Mouse (Mus musculus) heart, embryonic 15.5 days (tissue): ENCODE measurements around the gene Tbc1d14. TPM values are rescaled to one million over a fixed set of nuclear protein-coding genes. Genes with fewer than 3 reads are reported as not detected.

Source experiments
- ATAC-seq: fragments of 200-750 bp; cut with Nextera tagmentation; replicated peaks from 2 replicates; pipeline ENCODE4 v1.8.0; 2017; ENCODE audit warnings: low read depth, moderate TSS enrichment; ENCODE audit not compliant: insufficient number of reproducible peaks, insufficient read depth, low FRiP score
- H3K27ac ChIP-seq: fragments of 300-500 bp; sonication (generic); 2 replicates; pipeline ENCODE4 v1.5.1; 2015; ENCODE audit warnings: mild to moderate bottlenecking, inconsistent platforms
- H3K27me3 ChIP-seq: fragments of 300-500 bp; sonication (generic); 2 replicates; pipeline ENCODE4 v1.6.1; 2015; ENCODE audit warnings: inconsistent platforms
- H3K36me3 ChIP-seq: fragments of 300-500 bp; sonication (generic); 2 replicates; pipeline ENCODE4 v1.6.1; 2015; ENCODE audit warnings: mild to moderate bottlenecking, inconsistent platforms
- H3K4me1 ChIP-seq: fragments of 300-500 bp; sonication (generic); replicated peaks from 2 replicates; pipeline ENCODE4 v1.6.1; 2015; ENCODE audit warnings: inconsistent platforms
- H3K4me2 ChIP-seq: fragments of 300-500 bp; sonication (generic); 2 replicates; pipeline ENCODE4 v1.6.1; 2015; ENCODE audit warnings: inconsistent platforms, mild to moderate bottlenecking, moderate library complexity
- H3K4me3 ChIP-seq: fragments of 300-500 bp; sonication (generic); 2 replicates; pipeline ENCODE4 v1.5.1; 2015; ENCODE audit warnings: mild to moderate bottlenecking, inconsistent platforms
- H3K9ac ChIP-seq: fragments of 300-500 bp; sonication (generic); 2 replicates; pipeline ENCODE4 v1.6.1; 2015; ENCODE audit warnings: mild to moderate bottlenecking, inconsistent platforms
- H3K9me3 ChIP-seq: fragments of 300-500 bp; sonication (generic); replicated peaks from 2 replicates; pipeline ENCODE4 v1.6.1; 2016; ENCODE audit warnings: inconsistent platforms
- WGBS: fragments of 180-500 bp; shearing (Covaris S2); methylation state at CpG from one replicate; pipeline ENCODE4 v1.1.7; 2015; ENCODE audit warnings: mixed read lengths; 5-methylcytosine and 5-hydroxymethylcytosine counted together
- polyA plus RNA-seq: library from polyadenylated mRNA; unstranded; fragments of >200 nt; fragmentation: Nextera tagmentation; extraction: Ambion mirVana; gene quantifications from 2 replicates; pipeline ENCODE4 v1.2.1, GENCODE M21; 2015

The Tbc1d14 gene
- polyA plus RNA-seq, 1 experiment from 2014 or later = 14.8 TPM

- peaks cover 8% of the 10 kb centered on the region for H3K4me1 ChIP-seq
- H3K27me3 ChIP-seq = peaks cover 24% of the 10 kb centered on the region
- H3K27ac ChIP-seq = no peak overlapping the region
- no peaks in the 10 kb centered on the region for H3K36me3 ChIP-seq
- H3K9ac ChIP-seq = no peak overlapping the region
- no peaks in the 10 kb centered on the region for H3K9me3 ChIP-seq
- H3K4me2 ChIP-seq = no peak overlapping the region
- no peak overlapping the region for H3K4me3 ChIP-seq
- 85% methylated on average over 2 of the region's 2 CpGs for WGBS
- no peak for ATAC-seq
These were observed 132.4 kb downstream of the Tbc1d14 start for GRCm38 (mm10) chr5:36460712-36461111.

DNA sequence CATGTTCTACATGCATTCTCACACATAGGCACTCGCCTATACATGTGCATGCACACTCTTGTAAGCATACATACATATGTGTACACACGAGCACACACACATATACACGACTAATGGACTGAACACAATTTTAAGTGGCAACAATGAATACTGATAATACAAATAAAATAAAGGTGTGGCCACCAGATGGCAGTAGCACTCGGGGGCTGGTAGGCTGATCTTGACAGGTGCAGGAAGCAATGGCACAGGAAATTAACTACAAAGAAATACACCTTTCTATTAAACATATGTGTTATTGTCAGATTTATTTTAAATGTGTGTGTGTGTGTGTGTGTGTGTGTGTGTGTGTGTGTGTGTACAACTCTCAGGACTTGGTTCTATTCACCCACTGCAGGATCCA, 134.2 kb downstream of the Tbc1d14 start:
- no peaks in the 10 kb centered on the region for H3K36me3 ChIP-seq
- H3K9me3 ChIP-seq = no peaks in the 10 kb centered on the region
- H3K27ac ChIP-seq = no peak overlapping the region
- no peak overlapping the region for H3K4me2 ChIP-seq
- H3K9ac ChIP-seq = no peak overlapping the region
- WGBS = 11% methylated on average over 4 of the region's 4 CpGs
- no peak overlapping the region for H3K4me3 ChIP-seq
- H3K4me1 ChIP-seq = peaks cover under 1% of the 10 kb centered on the region; the same call in 1 of the 2 replicates
- peaks cover 27% of the 10 kb centered on the region for H3K27me3 ChIP-seq
- ATAC-seq = no peak

GRCm38 (mm10) chr5:36457706-36458105, 135.4 kb downstream of the Tbc1d14 start:
- Histone ChIP-seq H3K27me3 (peaks cover 31% of the 10 kb centered on the region), H3K4me2 (no peak overlapping the region), H3K27ac (no peak overlapping the region), H3K4me3 (no peak overlapping the region), H3K36me3 (no peaks in the 10 kb centered on the region), H3K9ac (no peak overlapping the region), H3K4me1 (no peaks in the 10 kb centered on the region), H3K9me3 (no peaks in the 10 kb centered on the region)
- WGBS = 75% methylated on average over 4 of the region's 4 CpGs
- ATAC-seq = no peak

GRCm38 (mm10) chr5:36452821-36453220, 140.3 kb downstream of the Tbc1d14 start:
- H3K4me3 ChIP-seq = no peak overlapping the region
- 84% methylated on average over 6 of the region's 6 CpGs for WGBS
- H3K9me3 ChIP-seq = no peaks in the 10 kb centered on the region
- no peaks in the 10 kb centered on the region for H3K36me3 ChIP-seq
- H3K4me2 ChIP-seq = no peak overlapping the region
- H3K27ac ChIP-seq = no peak overlapping the region
- H3K9ac ChIP-seq = no peak overlapping the region
- peaks cover 25% of the 10 kb centered on the region for H3K4me1 ChIP-seq
- H3K27me3 ChIP-seq = peaks cover 31% of the 10 kb centered on the region
- ATAC-seq = no peak

- H3K9me3 ChIP-seq = no peaks in the 10 kb centered on the region
- ATAC-seq = no peak
These were observed 141.1 kb downstream of the Tbc1d14 start for GRCm38 (mm10) chr5:36451872-36452389.

DNA sequence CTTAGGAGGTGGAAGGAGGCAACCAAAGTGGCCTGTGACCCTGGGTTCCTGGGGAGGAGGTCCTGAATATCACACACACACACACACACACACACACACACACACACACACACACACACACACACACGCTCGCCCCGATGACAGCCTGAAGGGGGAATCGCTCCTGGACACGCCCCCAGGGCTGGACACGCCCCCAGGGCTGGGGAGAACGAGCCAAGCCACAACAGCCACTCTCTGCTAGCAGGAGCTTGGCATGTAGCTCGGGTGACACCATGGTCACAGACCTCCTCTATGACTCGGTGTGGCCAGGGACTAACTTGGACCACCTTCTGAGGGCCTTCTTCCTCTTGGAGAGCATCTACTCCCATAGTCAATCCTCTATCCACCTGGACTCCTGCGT, 142.0 kb downstream of the Tbc1d14 start:
- H3K9me3 ChIP-seq = no peaks in the 10 kb centered on the region
- no peak overlapping the region for H3K4me2 ChIP-seq
- H3K4me3 ChIP-seq = no peak overlapping the region
- peaks cover 32% of the 10 kb centered on the region for H3K27me3 ChIP-seq
- no peak overlapping the region for H3K27ac ChIP-seq
- peaks cover 25% of the 10 kb centered on the region for H3K4me1 ChIP-seq
- no peak for ATAC-seq
- 22% methylated on average over 10 of the region's 10 CpGs for WGBS
- H3K9ac ChIP-seq = no peak overlapping the region
- no peaks in the 10 kb centered on the region for H3K36me3 ChIP-seq

More at GRCm38 (mm10) chr5:36451872-36452389, 141.1 kb downstream of the Tbc1d14 start:
- Histone ChIP-seq H3K4me2 (no peak overlapping the region), H3K4me3 (no peak overlapping the region), H3K4me1 (peaks cover 25% of the 10 kb centered on the region), H3K9ac (no peak overlapping the region), H3K27ac (no peak overlapping the region), H3K27me3 (peaks cover 32% of the 10 kb centered on the region), H3K36me3 (no peaks in the 10 kb centered on the region)
- 71% methylated on average over 10 of the region's 10 CpGs for WGBS

GRCm38 (mm10) chr5:36449710-36450358, 143.2 kb downstream of the Tbc1d14 start:
- no peak overlapping the region for H3K9ac ChIP-seq
- H3K27ac ChIP-seq = peak overlapping the region; percentile 84
- WGBS = 34% methylated on average over 6 of the region's 6 CpGs
- H3K27me3 ChIP-seq = peaks cover 43% of the 10 kb centered on the region
- H3K36me3 ChIP-seq = no peaks in the 10 kb centered on the region
- H3K4me1 ChIP-seq = peaks cover 28% of the 10 kb centered on the region
- H3K4me3 ChIP-seq = 0 out of 2 replicates have a peak overlapping the region, but pooled peaks have one; percentile 13
- H3K4me2 ChIP-seq = peak overlapping the region; percentile 50
- H3K9me3 ChIP-seq = no peaks in the 10 kb centered on the region
- peak; percentile 80 for ATAC-seq

DNA sequence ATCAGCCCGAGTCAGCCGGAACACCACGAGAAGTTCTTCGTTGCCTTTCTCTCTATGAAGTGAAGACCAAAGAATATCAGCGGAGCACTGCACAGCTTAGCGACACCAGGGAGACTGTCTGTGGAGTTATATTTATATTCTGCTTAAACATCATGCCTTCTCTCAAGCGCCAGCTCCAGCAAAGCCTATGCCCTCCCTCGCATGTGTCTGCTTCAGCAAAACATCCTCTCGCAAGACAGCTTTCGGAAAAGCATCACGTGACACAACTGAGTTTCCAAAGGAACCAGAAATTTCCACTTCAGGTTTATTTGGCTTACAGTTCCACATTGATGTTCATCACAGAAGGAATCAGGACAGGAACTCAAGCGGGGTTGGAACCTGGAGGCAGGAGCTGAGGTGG, 145.2 kb downstream of the Tbc1d14 start:
- H3K4me2 ChIP-seq = no peak overlapping the region
- peaks cover 54% of the 10 kb centered on the region for H3K27me3 ChIP-seq
- H3K9ac ChIP-seq = no peak overlapping the region
- no peak for ATAC-seq
- H3K27ac ChIP-seq = no peak overlapping the region
- WGBS = 87% methylated on average over 12 of the region's 12 CpGs
- H3K4me1 ChIP-seq = peaks cover 28% of the 10 kb centered on the region
- H3K4me3 ChIP-seq = no peak overlapping the region
- H3K36me3 ChIP-seq = no peaks in the 10 kb centered on the region
- H3K9me3 ChIP-seq = no peaks in the 10 kb centered on the region

DNA sequence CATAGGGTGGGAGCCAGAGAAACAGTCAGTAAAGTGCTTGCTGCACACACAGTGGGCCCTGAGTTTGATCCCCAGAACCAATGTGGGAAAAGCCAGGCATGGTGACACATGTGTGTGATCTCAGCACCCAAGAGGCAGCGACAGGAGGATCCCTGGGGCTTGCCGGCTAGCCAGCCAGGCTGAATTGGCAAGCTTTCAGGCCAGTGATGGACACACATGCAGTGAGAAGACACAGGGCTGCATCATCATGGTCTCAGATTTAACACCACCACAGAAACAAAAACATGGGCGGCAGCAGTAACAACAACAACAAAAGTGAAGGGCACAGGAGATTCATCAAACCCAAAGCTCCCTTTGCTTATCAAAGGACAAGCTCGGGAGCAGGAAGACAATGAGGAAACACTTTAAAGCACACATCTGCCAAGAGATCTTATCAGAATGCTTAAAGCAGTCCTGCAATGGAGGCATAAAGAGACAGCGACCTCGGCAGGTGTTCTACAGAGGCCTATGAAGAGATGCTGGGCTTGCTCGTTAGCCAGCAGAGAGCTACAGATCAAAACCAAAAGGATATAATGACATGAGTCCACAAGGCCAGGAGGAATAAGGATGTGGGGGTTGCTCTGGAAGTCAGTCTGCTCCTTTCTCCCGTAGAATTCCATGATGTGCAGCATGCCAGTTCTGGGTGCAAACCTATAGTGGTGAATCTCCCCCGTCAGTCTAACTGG, 146.7 kb downstream of the Tbc1d14 start:
- peaks cover 23% of the 10 kb centered on the region for H3K4me1 ChIP-seq
- H3K27ac ChIP-seq = no peak overlapping the region
- peaks cover 61% of the 10 kb centered on the region for H3K27me3 ChIP-seq
- WGBS = 41% methylated on average over 9 of the region's 9 CpGs
- H3K9me3 ChIP-seq = no peaks in the 10 kb centered on the region
- no peak overlapping the region for H3K9ac ChIP-seq
- no peak overlapping the region for H3K4me2 ChIP-seq
- no peak overlapping the region for H3K4me3 ChIP-seq
- no peak for ATAC-seq
- no peaks in the 10 kb centered on the region for H3K36me3 ChIP-seq

DNA sequence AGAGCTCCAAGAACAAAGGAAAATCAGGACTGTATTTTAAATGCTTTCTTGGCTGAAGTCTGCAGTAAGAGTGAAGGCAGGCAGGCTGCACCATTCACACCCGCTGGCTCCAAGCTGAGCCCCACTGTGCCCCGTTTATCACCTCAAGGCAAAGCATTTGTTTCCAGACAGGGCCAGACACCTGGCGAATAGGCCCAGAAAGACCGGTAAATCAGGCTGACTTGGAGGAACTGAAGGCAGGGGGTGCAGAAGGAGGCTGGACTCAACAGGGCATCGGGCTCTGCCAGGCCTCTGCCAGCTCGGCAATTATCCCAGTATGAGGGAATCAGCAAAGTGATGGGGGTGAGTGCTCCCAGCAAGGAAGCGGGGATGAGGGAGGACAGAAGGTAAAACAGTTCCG, 148.0 kb downstream of the Tbc1d14 start:
- Histone ChIP-seq H3K9me3 (no peaks in the 10 kb centered on the region), H3K4me2 (no peak overlapping the region), H3K4me3 (no peak overlapping the region), H3K27me3 (peaks cover 62% of the 10 kb centered on the region), H3K9ac (no peak overlapping the region), H3K36me3 (no peaks in the 10 kb centered on the region), H3K4me1 (peaks cover 12% of the 10 kb centered on the region), H3K27ac (no peak overlapping the region)
- no peak for ATAC-seq
- 36% methylated on average over 8 of the region's 8 CpGs for WGBS

- 56% methylated on average over 4 of the region's 4 CpGs for WGBS
- H3K4me2 ChIP-seq = no peak overlapping the region
- no peak overlapping the region for H3K9ac ChIP-seq
- H3K36me3 ChIP-seq = no peaks in the 10 kb centered on the region
- H3K9me3 ChIP-seq = no peaks in the 10 kb centered on the region
- peaks cover 8% of the 10 kb centered on the region for H3K4me1 ChIP-seq
- ATAC-seq = no peak
- no peak overlapping the region for H3K4me3 ChIP-seq
- no peak overlapping the region for H3K27ac ChIP-seq
- H3K27me3 ChIP-seq = peaks cover 62% of the 10 kb centered on the region
These were observed 148.5 kb downstream of the Tbc1d14 start for GRCm38 (mm10) chr5:36444611-36445010.
